Mouse (Mus musculus): ENCODE data around the gene Grk5.

Grk5 gene

GRCm38 (mm10) chr19:60981391-60981790 is 91.8 kb downstream of the Grk5 start:
- DNase-seq: no peak

- DNase-seq: no peak
Measured at GRCm38 (mm10) chr19:60981894-60982293, 92.3 kb downstream of the Grk5 start.

- no peak for DNase-seq
Measured at GRCm38 (mm10) chr19:60989766-60990165, 100.2 kb downstream of the Grk5 start.

- no peak for DNase-seq
Measured at GRCm38 (mm10) chr19:60994214-60994613, 104.7 kb downstream of the Grk5 start.

- no peak for DNase-seq
Measured at GRCm38 (mm10) chr19:60994845-60995244, 105.3 kb downstream of the Grk5 start.

- peak; percentile 4 to 25 for DNase-seq
Measured at GRCm38 (mm10) chr19:60997784-60998183, 108.2 kb downstream of the Grk5 start.

- DNase-seq: no peak
Measured at GRCm38 (mm10) chr19:60999652-61000051, 110.1 kb downstream of the Grk5 start.

- DNase-seq: no peak
Measured at GRCm38 (mm10) chr19:61000958-61001357, 111.4 kb downstream of the Grk5 start.

- peak; percentile 7 to 16 for DNase-seq
Measured at GRCm38 (mm10) chr19:61009266-61009665, 119.7 kb downstream of the Grk5 start.

GRCm38 (mm10) chr19:61017477-61018266 is 128.1 kb downstream of the Grk5 start:
- DNase-seq: no peak

GRCm38 (mm10) chr19:61021502-61021901 is 132.0 kb downstream of the Grk5 start:
- DNase-seq: no peak

- DNase-seq: peak; percentile 10 to 17
Measured at GRCm38 (mm10) chr19:61021939-61022566, 132.5 kb downstream of the Grk5 start.

- no peak for DNase-seq
Measured at GRCm38 (mm10) chr19:61031570-61031969, 142.0 kb downstream of the Grk5 start.

- DNase-seq: no peak
Measured at GRCm38 (mm10) chr19:61039151-61039550, 149.6 kb downstream of the Grk5 start.

GRCm38 (mm10) chr19:61048646-61049045 is 159.1 kb downstream of the Grk5 start:
- no peak for DNase-seq

- peak in 1 of 2 experiments; percentile 6 for DNase-seq
Measured at GRCm38 (mm10) chr19:61049413-61049812, 159.9 kb downstream of the Grk5 start.

GRCm38 (mm10) chr19:61051151-61051550 is 161.6 kb downstream of the Grk5 start:
- DNase-seq: no peak

GRCm38 (mm10) chr19:61052008-61052407 is 162.5 kb downstream of the Grk5 start:
- no peak for DNase-seq

- DNase-seq: no peak
Measured at GRCm38 (mm10) chr19:61052786-61053185, 163.2 kb downstream of the Grk5 start.

- DNase-seq: no peak
Measured at GRCm38 (mm10) chr19:61056783-61057410, 167.3 kb downstream of the Grk5 start.

- peak; percentile 46 to 65 for DNase-seq
Measured at GRCm38 (mm10) chr19:61057581-61057980, 168.0 kb downstream of the Grk5 start.

- no peak for DNase-seq
Measured at GRCm38 (mm10) chr19:61064386-61064785, 174.8 kb downstream of the Grk5 start.

- DNase-seq: peak; percentile 21 to 29
Measured at GRCm38 (mm10) chr19:61065011-61065410, 175.5 kb downstream of the Grk5 start.

- DNase-seq: no peak
Measured at GRCm38 (mm10) chr19:61078622-61079021, 189.1 kb downstream of the Grk5 start.

All from kidney, adult 8-10 months (tissue).